Comparison of ENCODE assay signal across 10 mouse cellular contexts in genomic region chr9:59660421-59660820, GRCm38 (mm10). TPM values are rescaled to one million over a fixed set of nuclear protein-coding genes. Genes with fewer than 3 reads are reported as not detected.
DNase-seq lines count a peak whose midpoint lies in the region; ATAC-seq lines count a peak whose summit lies in the region.
"Had no signal": no experiment of that assay in that cellular context is flagged by ENCODE, and none has a peak within 500 bp of the region (broad histone marks: within the 10 kb centered on the region; RNA-seq: fewer than 3 reads in every experiment).

No protein-coding gene starts in this region.

- no peak for ATAC-seq in kidney, embryonic 14.5 days (ENCODE audit: low FRiP score, low TSS enrichment)
- no peak for ATAC-seq in midbrain, embryonic 14.5 days (ENCODE audit: low FRiP score, low TSS enrichment)

- H3K9me3 ChIP-seq in heart, embryonic 10.5 days, result no peaks in the 10 kb centered on the region
- H3K9me3 ChIP-seq in kidney, embryonic 14.5 days (ENCODE audit: control insufficient read depth, low read length), result no peaks in the 10 kb centered on the region
- no peaks in the 10 kb centered on the region for H3K9me3 ChIP-seq in midbrain, embryonic 14.5 days (ENCODE audit: control insufficient read depth, low read length)

- H3K4me3 ChIP-seq in heart, embryonic 10.5 days, result peak overlapping the region; percentile 78
- no peak overlapping the region for H3K4me3 ChIP-seq in kidney, embryonic 14.5 days (ENCODE audit: low read length)
- no peak overlapping the region for H3K4me3 ChIP-seq in midbrain, embryonic 14.5 days (replicated peaks; ENCODE audit: low read depth, low read length)

- H3K9ac ChIP-seq in kidney, embryonic 14.5 days (ENCODE audit: low read depth, low read length), result no peak overlapping the region; the same call in 1 of the 2 replicates
- no peak overlapping the region for H3K9ac ChIP-seq in midbrain, embryonic 14.5 days (replicated peaks; ENCODE audit: low read length)

- H3K36me3 ChIP-seq in heart, embryonic 10.5 days, result peaks cover 63% of the 10 kb centered on the region
- peaks cover 47% of the 10 kb centered on the region for H3K36me3 ChIP-seq in kidney, embryonic 14.5 days (ENCODE audit: control insufficient read depth, insufficient read depth, low read length)
- peaks cover 39% of the 10 kb centered on the region for H3K36me3 ChIP-seq in midbrain, embryonic 14.5 days (ENCODE audit: control insufficient read depth, insufficient read depth, low read length)

- WGBS in heart, embryonic 10.5 days, result 63% methylated on average over 10 of the region's 10 CpGs
- WGBS in kidney, embryonic 14.5 days, result 59% methylated on average over 10 of the region's 10 CpGs
- WGBS in midbrain, embryonic 14.5 days, result 41% methylated on average over 10 of the region's 10 CpGs

- no peaks in the 10 kb centered on the region for H3K27me3 ChIP-seq in heart, embryonic 10.5 days (ENCODE audit: insufficient read depth, poor library complexity, severe bottlenecking)
- no peaks in the 10 kb centered on the region for H3K27me3 ChIP-seq in kidney, embryonic 14.5 days (ENCODE audit: control insufficient read depth, insufficient read depth, low read length)
- H3K27me3 ChIP-seq in midbrain, embryonic 14.5 days (ENCODE audit: control insufficient read depth, insufficient read depth, low read length), result no peaks in the 10 kb centered on the region
- H3K27me3 ChIP-seq: Patski had no signal

- H3K4me1 ChIP-seq in heart, embryonic 10.5 days, result peaks cover 69% of the 10 kb centered on the region
- H3K4me1 ChIP-seq in kidney, embryonic 14.5 days (ENCODE audit: control insufficient read depth, insufficient read depth, low read length), result peaks cover 51% of the 10 kb centered on the region
- peaks cover 50% of the 10 kb centered on the region for H3K4me1 ChIP-seq in midbrain, embryonic 14.5 days (ENCODE audit: control insufficient read depth, insufficient read depth, low read length)

- H3K27ac ChIP-seq in heart, embryonic 10.5 days, result peak overlapping the region; percentile 97
- no peak overlapping the region for H3K27ac ChIP-seq in kidney, embryonic 14.5 days (ENCODE audit: low read depth, low read length)
- H3K27ac ChIP-seq in midbrain, embryonic 14.5 days (replicated peaks; ENCODE audit: low read depth, low read length), result peak overlapping the region; percentile 14; the same call in 1 of the 2 replicates

- intact Hi-C loops in left cerebral cortex, postnatal 4 days (cut with DNase I), result no loop called here

- H3K4me2 ChIP-seq in kidney, embryonic 14.5 days (replicated peaks; ENCODE audit: low read depth, low read length), result peak overlapping the region; percentile 79
- H3K4me2 ChIP-seq in midbrain, embryonic 14.5 days (ENCODE audit: low read length), result peak overlapping the region; percentile 62

- peak; percentile 64 for DNase-seq in left cerebral cortex, postnatal 4 days
- DNase-seq in left cerebral cortex, adult 8-10 months (ENCODE audit: low spot score in 2 of 2), result no peak
- peak; percentile 71 to 83 for DNase-seq in cerebellum, postnatal 10 days
- no peak for DNase-seq in heart, embryonic 10.5 days (ENCODE audit: low spot score)
- peak; percentile 32 for DNase-seq in midbrain, embryonic 14.5 days
- DNase-seq in ovary, postnatal 36 days (ENCODE audit: low spot score), result no peak
- DNase-seq in frontal cortex, postnatal 25 days (ENCODE audit: low spot score in 2 of 2), result no peak

RNA-seq across cellular contexts. Expression of gene Pkm, which starts 4.3 kb away (rescaled TPM):
- 100 to 1,000 TPM; 517 to 569 TPM for total RNA-seq in left cerebral cortex, postnatal 4 days (2021)
- 1,000 to 10,000 TPM; 1,371 to 1,512 (median 1,415) TPM for total RNA-seq in left cerebral cortex, adult 8-10 months (2022)
- polyA plus RNA-seq in heart, embryonic 10.5 days (2016; fragmentation: Nextera tagmentation; extraction: Ambion mirVana), result 2,435 and 2,436 TPM in 2 replicates
- polyA plus RNA-seq in kidney, embryonic 14.5 days (2014; fragmentation: Nextera tagmentation; extraction: Ambion mirVana), result 879 and 1,230 TPM in 2 replicates
- polyA plus RNA-seq in midbrain, embryonic 14.5 days (2014; fragmentation: Nextera tagmentation; extraction: Ambion mirVana), result 836 and 1,041 TPM in 2 replicates

RNA-seq across cellular contexts. Expression of gene Gramd2, which starts 19.5 kb away (rescaled TPM):
- total RNA-seq in left cerebral cortex, postnatal 4 days (2021), result 10 to 100 TPM; 21.0 to 24.4 TPM
- 10 to 100 TPM in 3 of 4 experiments, 1 to 10 TPM in 1; 8.1 to 14.0 (median 10.7) TPM for total RNA-seq in left cerebral cortex, adult 8-10 months (2022)
- polyA plus RNA-seq in heart, embryonic 10.5 days (2016; fragmentation: Nextera tagmentation; extraction: Ambion mirVana), result 0.10 and 0.18 TPM in 2 replicates
- polyA plus RNA-seq in kidney, embryonic 14.5 days (2014; fragmentation: Nextera tagmentation; extraction: Ambion mirVana), result 0.66 TPM in 2 replicates
- polyA plus RNA-seq in midbrain, embryonic 14.5 days (2014; fragmentation: Nextera tagmentation; extraction: Ambion mirVana), result 2.8 and 5.2 TPM in 2 replicates
- total RNA-seq: liver, adult 2 months had no signal

RNA-seq across cellular contexts. Expression of gene Parp6, which starts 43.3 kb away (rescaled TPM):
- 100 to 1,000 TPM; 199 to 208 TPM for total RNA-seq in left cerebral cortex, postnatal 4 days (2021)
- 100 to 1,000 TPM; 126 to 142 (median 130) TPM for total RNA-seq in left cerebral cortex, adult 8-10 months (2022)
- polyA plus RNA-seq in heart, embryonic 10.5 days (2016; fragmentation: Nextera tagmentation; extraction: Ambion mirVana), result 19.3 and 23.9 TPM in 2 replicates
- polyA plus RNA-seq in kidney, embryonic 14.5 days (2014; fragmentation: Nextera tagmentation; extraction: Ambion mirVana), result 17.9 and 23.9 TPM in 2 replicates
- 205 and 226 TPM in 2 replicates for polyA plus RNA-seq in midbrain, embryonic 14.5 days (2014; fragmentation: Nextera tagmentation; extraction: Ambion mirVana)

Comparison
In these comparisons a context has a peak if more than half of its experiments do, and no peak if none do; other contexts are left out.
1. DNase-seq: peak in left cerebral cortex, postnatal 4 days (single experiment), cerebellum, postnatal 10 days (2 of 2) and midbrain, embryonic 14.5 days (single experiment); none in left cerebral cortex, adult 8-10 months (0 of 2), heart, embryonic 10.5 days (single experiment), ovary, postnatal 36 days (single experiment) and frontal cortex, postnatal 25 days (0 of 2).